In the genomic region with DNA sequence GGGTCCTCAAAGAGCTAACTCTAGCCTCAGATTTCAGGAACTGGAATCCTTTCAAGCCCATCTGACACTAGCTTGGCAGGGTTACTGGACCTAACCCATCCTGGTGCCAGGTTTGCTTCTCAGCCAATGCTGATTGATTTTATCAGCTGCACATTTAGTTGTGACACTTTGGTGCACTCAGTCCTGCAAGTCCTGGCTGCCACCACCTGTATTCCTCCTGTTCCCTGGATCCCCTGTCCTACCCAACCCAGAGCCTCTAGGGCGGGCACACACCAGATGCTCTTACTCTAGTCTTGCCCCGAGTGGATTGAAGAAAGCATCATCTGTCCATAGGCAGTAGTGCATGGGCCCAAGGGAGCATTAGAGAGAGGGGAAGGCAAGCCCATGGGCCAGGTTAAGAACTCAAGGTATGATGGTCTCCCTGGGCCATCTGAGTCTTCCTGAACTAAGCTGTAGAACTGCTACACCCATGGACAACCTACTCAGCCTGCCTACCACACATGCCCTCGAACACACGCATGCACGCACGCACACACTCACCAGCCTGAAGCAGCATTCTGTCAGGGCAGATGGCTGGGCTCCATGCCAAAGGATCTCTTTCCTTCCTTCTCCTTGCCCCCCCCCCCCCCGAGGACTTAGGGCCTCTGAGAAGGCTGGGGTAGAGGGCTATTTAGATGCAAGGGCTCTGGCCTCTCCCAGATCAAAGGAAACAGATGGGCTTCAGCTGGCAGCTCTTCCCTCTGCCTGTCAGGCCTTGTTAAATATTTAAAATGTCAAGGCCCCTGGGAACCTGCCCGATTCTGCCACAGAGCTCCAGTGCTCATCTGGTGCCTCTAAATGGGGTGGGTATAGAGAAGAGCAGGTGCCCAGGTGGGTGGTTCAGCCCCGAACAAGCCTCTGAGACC, we compare ENCODE assay signal across 12 mouse cellular contexts. TPM values are rescaled to one million over a fixed set of nuclear protein-coding genes. Genes with fewer than 3 reads are reported as not detected.
DNase-seq lines count a peak whose midpoint lies in the region; ATAC-seq lines count a peak whose summit lies in the region.
"Had no signal": no experiment of that assay in that cellular context is flagged by ENCODE, and none has a peak within 500 bp of the region (broad histone marks: within the 10 kb centered on the region; RNA-seq: fewer than 3 reads in every experiment).

No protein-coding gene starts in this region.

- H3K4me1 ChIP-seq in kidney, embryonic 16.5 days (ENCODE audit: insufficient read depth, low read length), result no peaks in the 10 kb centered on the region
- H3K4me1 ChIP-seq in limb, embryonic 13.5 days, result no peaks in the 10 kb centered on the region

- H3K9ac ChIP-seq in kidney, embryonic 16.5 days (replicated peaks; ENCODE audit: low read length), result no peak overlapping the region
- H3K9ac ChIP-seq in limb, embryonic 13.5 days, result no peak overlapping the region

- no peaks in the 10 kb centered on the region for H3K9me3 ChIP-seq in kidney, embryonic 16.5 days (ENCODE audit: low read length)
- no peaks in the 10 kb centered on the region for H3K9me3 ChIP-seq in limb, embryonic 13.5 days

- H3K36me3 ChIP-seq in kidney, embryonic 16.5 days (ENCODE audit: insufficient read depth, low read length), result no peaks in the 10 kb centered on the region
- no peaks in the 10 kb centered on the region for H3K36me3 ChIP-seq in limb, embryonic 13.5 days

- WGBS in kidney, embryonic 16.5 days, result 66% methylated on average over 9 of the region's 9 CpGs
- WGBS in limb, embryonic 13.5 days, result 60% methylated on average over 8 of the region's 9 CpGs

- DNase-seq in kidney, postnatal 10 days, result peak; percentile 23
- DNase-seq in NIH3T3 (ENCODE audit: low read depth), result peak; percentile 3
- peak; percentile 81 to 87 for DNase-seq in cerebellum, postnatal 25 days
- DNase-seq in urinary bladder, postnatal 4 days (ENCODE audit: low spot score in 2 of 2), result no peak
- DNase-seq in ovary, postnatal 14 days (ENCODE audit: low spot score), result no peak
- DNase-seq in urinary bladder, postnatal 25 days (ENCODE audit: low spot score), result no peak
- DNase-seq: heart, postnatal 36 days; thymus, adult 2 months had no signal

- no peak overlapping the region for H3K4me2 ChIP-seq in kidney, embryonic 16.5 days (replicated peaks; ENCODE audit: low read depth, low read length)
- H3K4me2 ChIP-seq in limb, embryonic 13.5 days (replicated peaks), result no peak overlapping the region

- no peak overlapping the region for H3K27ac ChIP-seq in kidney, embryonic 16.5 days (ENCODE audit: low read length)
- no peak overlapping the region for H3K27ac ChIP-seq in limb, embryonic 13.5 days
- H3K27ac ChIP-seq: macrophage had no signal

- peaks cover 14% of the 10 kb centered on the region; the same call in 1 of the 2 replicates for H3K27me3 ChIP-seq in kidney, embryonic 16.5 days (ENCODE audit: insufficient read depth, low read length)
- H3K27me3 ChIP-seq in limb, embryonic 13.5 days, result peaks cover 9% of the 10 kb centered on the region; the same call in 1 of the 2 replicates
- H3K27me3 ChIP-seq: CH12.LX had no signal

- no peak overlapping the region for H3K4me3 ChIP-seq in kidney, embryonic 16.5 days (ENCODE audit: low read length)
- H3K4me3 ChIP-seq in limb, embryonic 13.5 days, result no peak overlapping the region

- ATAC-seq in kidney, embryonic 16.5 days (ENCODE audit: low FRiP score, low TSS enrichment), result no peak
- ATAC-seq in limb, embryonic 13.5 days (ENCODE audit: low FRiP score, low read depth), result peak; percentile 51; the same call in 1 of the 2 replicates

RNA-seq across cellular contexts. Expression of gene Atp2b3, which starts 21.7 kb away (rescaled TPM):
- polyA plus RNA-seq in kidney, embryonic 16.5 days (2015; fragmentation: Nextera tagmentation; extraction: Ambion mirVana), result 0.19 TPM in 2 replicates
- 0.24 and 0.31 TPM in 2 replicates for polyA plus RNA-seq in limb, embryonic 13.5 days (2015; fragmentation: Nextera tagmentation; extraction: Ambion mirVana)

RNA-seq across cellular contexts. Expression of gene Bgn, which starts 41.2 kb away (rescaled TPM):
- 98.7 and 109 TPM in 2 replicates for polyA plus RNA-seq in kidney, embryonic 16.5 days (2015; fragmentation: Nextera tagmentation; extraction: Ambion mirVana)
- 67.7 and 68.8 TPM in 2 replicates for polyA plus RNA-seq in limb, embryonic 13.5 days (2015; fragmentation: Nextera tagmentation; extraction: Ambion mirVana)

Comparison
In these comparisons a context has a peak if more than half of its experiments do, and no peak if none do; other contexts are left out.
1. DNase-seq: peak in kidney, postnatal 10 days (single experiment), NIH3T3 (single experiment) and cerebellum, postnatal 25 days (2 of 2); none in urinary bladder, postnatal 4 days (0 of 2), ovary, postnatal 14 days (single experiment) and urinary bladder, postnatal 25 days (single experiment).